Mouse (Mus musculus): ENCODE measurements around the gene Gm14459. TPM values are rescaled to one million over a fixed set of nuclear protein-coding genes. Genes with fewer than 3 reads are reported as not detected.
"Not testable (repeated sequence)": the region's sequence is repeated elsewhere in the genome, so short reads cannot be mapped to it uniquely, and the experiment has no call there.

The Gm14459 gene
- not detected for total RNA-seq (2021)
- long read RNA-seq, experiment 1 = 0 reads
- long read RNA-seq, experiment 2 = 0 reads

DNA sequence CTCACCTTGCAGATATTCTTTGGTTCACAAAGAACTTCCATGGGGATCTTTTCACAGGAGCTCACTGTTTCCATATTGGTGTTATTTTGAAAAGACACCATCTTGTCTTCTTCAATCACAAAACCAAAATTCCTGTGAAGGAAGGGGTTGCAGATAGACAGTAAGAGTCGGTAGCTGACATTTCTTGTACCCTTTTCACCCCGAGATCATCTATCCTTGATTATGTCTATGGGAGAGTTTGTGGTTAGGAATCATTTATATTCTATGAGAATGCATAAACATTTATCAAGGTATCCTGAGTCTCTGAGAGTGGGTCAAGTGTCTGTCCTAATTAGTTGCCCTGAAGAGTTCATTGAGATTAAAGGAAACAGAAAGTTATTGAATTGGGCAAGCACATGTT is at the start of gene Gm14459:
TSS of gene Gm14459 (minus strand) at position 101 of the 400 bp plus-strand sequence.
- no peak for DNase-seq (ENCODE audit: low spot score in 2 of 2)

GRCm38 (mm10) chrX:8548155-8548554 is 23.4 kb upstream of the Gm14459 start, which contains the start of gene Ssxb6:
TSS of gene Ssxb6 (minus strand) at chrX:8548255.
- not testable (repeated sequence) for DNase-seq (ENCODE audit: low spot score in 2 of 2)

Other genes with a start within 250 kb of the Gm14459 start
- gene Ssxb10, start 197.5 kb downstream of the Gm14459 start, total RNA-seq (2021) = not detected
- gene Ssxb9, start 158.0 kb downstream of the Gm14459 start, total RNA-seq (2021) = not detected
- not detected for gene Ssxb1, start 111.6 kb downstream of the Gm14459 start, total RNA-seq (2021)
- gene Ssxb2, start 63.2 kb downstream of the Gm14459 start, total RNA-seq (2021) = not detected
- gene Ssxb6, start 23.3 kb upstream of the Gm14459 start, total RNA-seq (2021) = not detected
- not detected for gene Ssxb3, start 66.9 kb upstream of the Gm14459 start, total RNA-seq (2021)
- not detected for gene Ssxb8, start 165.9 kb upstream of the Gm14459 start, total RNA-seq (2021)
- gene Ssx9, start 223.5 kb upstream of the Gm14459 start, total RNA-seq (2021) = not detected

Measured in left cerebral cortex, adult 18-20 months (tissue).